Mouse (Mus musculus) ES-Bruce4 (cell line): ENCODE measurements around the gene Eef1b2.

Experiments used
- CTCF ChIP-seq: IDR thresholded peaks from one replicate; pipeline ENCODE4 v1.8.1; 2011; ENCODE audit warnings: low read depth, low read length
- EP300 ChIP-seq: IDR thresholded peaks from 2 replicates; pipeline ENCODE4 v1.6.1; 2011; ENCODE audit warnings: low read depth, low read length; ENCODE audit not compliant: insufficient read depth
- POLR2A ChIP-seq: IDR thresholded peaks from one replicate; pipeline ENCODE4 v1.8.1; 2011; ENCODE audit warnings: low read length; ENCODE audit not compliant: insufficient read depth

DNA sequence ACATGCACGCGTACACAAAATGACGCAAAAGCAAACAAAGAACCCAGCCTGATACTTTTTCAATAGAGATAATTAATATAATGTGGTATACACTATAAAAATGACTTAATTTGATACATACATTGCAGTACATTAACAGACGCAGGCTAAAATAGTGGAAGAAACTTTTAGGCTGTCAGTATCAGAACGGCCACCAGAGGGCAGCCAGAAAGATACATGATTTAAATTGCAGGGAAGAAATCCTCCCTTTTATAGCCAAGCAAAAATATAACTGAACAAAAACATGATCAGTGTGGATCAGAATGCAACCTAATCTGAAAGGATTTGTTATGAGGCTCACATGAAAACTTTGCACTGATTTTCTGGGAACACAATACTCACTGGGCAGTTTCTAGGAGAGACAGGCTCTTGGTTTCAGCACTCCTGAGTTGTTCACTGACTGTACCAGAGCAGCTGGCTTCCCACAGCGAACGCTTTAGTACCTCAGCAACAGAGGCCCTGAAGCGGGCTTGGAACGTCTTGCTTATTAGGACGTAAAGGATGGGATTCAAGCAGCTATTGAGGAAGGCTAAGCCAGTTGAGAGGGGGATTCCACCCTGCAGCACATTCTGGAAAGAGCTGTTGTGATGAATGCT, 6.1 kb downstream of the Eef1b2 start:
- TF ChIP-seq EP300 = no peak
- no peak for TF ChIP-seq POLR2A
- no peak for TF ChIP-seq CTCF
